Mouse (Mus musculus) stomach, postnatal 0 days (tissue): Measurements from ENCODE around the gene Npc2. TPM values are rescaled to one million over a fixed set of nuclear protein-coding genes. Genes with fewer than 3 reads are reported as not detected.

Source experiments
- ATAC-seq: fragments of 200-750 bp; cut with Nextera tagmentation; 2 replicates; pipeline ENCODE4 v1.8.0; 2017; ENCODE audit not compliant: low FRiP score, low TSS enrichment
- DNase-seq: peaks from one replicate; pipeline ENCODE4 v3.0.0-alpha.2; 2016; ENCODE audit warnings: low spot score
- H3K27ac ChIP-seq: fragments of 300-500 bp; sonication (generic); replicated peaks from 2 replicates; pipeline ENCODE4 v1.5.1; 2014; ENCODE audit warnings: mild to moderate bottlenecking, control low read depth
- H3K27me3 ChIP-seq: fragments of 300-500 bp; sonication (generic); 2 replicates; pipeline ENCODE4 v1.6.1; 2014; ENCODE audit warnings: low read length; ENCODE audit not compliant: control insufficient read depth, insufficient read depth
- H3K36me3 ChIP-seq: fragments of 300-500 bp; sonication (generic); 2 replicates; pipeline ENCODE4 v1.6.1; 2014; ENCODE audit warnings: low read length, mixed read lengths; ENCODE audit not compliant: control insufficient read depth, insufficient read depth
- H3K4me1 ChIP-seq: fragments of 300-500 bp; sonication (generic); replicated peaks from 2 replicates; pipeline ENCODE4 v1.6.1; 2014; ENCODE audit warnings: antibody characterized with exemption; ENCODE audit not compliant: control insufficient read depth, insufficient read depth
- H3K4me2 ChIP-seq: fragments of 300-500 bp; sonication (generic); replicated peaks from 2 replicates; pipeline ENCODE4 v1.6.1; 2014; ENCODE audit warnings: low read depth, mild to moderate bottlenecking, control low read depth, moderate library complexity
- H3K4me3 ChIP-seq: fragments of 300-500 bp; sonication (generic); 2 replicates; pipeline ENCODE4 v1.5.1; 2014; ENCODE audit warnings: low read depth, low read length, control low read depth
- H3K9ac ChIP-seq: fragments of 300-500 bp; sonication (generic); 2 replicates; pipeline ENCODE4 v1.6.1; 2014; ENCODE audit warnings: mild to moderate bottlenecking, low read length, control low read depth, mixed read lengths
- H3K9me3 ChIP-seq: fragments of 300-500 bp; sonication (generic); 2 replicates; pipeline ENCODE4 v1.6.1; 2016; ENCODE audit warnings: low read length; ENCODE audit not compliant: control insufficient read depth
- CTCF ChIP-seq: IDR thresholded peaks from 2 replicates; pipeline ENCODE4 v1.5.1; 2016; ENCODE audit warnings: antibody characterized with exemption, low read depth, mild to moderate bottlenecking, moderate library complexity
- EP300 ChIP-seq: optimal IDR thresholded peaks from 2 replicates; pipeline ENCODE3; 2016; ENCODE audit warnings: antibody characterized with exemption
- WGBS: fragments of 180-500 bp; shearing (Covaris S2); extraction: QIAGEN DNeasy Blood & Tissue Kit; methylation state at CpG from one replicate; pipeline ENCODE4 v1.1.7; 2014; 5-methylcytosine and 5-hydroxymethylcytosine counted together
- polyA plus RNA-seq: library from polyadenylated mRNA; unstranded; fragments of >200 nt; fragmentation: Nextera tagmentation; extraction: Ambion mirVana; gene quantifications from 2 replicates; pipeline ENCODE4 v1.2.1, GENCODE M21; 2015

The Npc2 gene
- polyA plus RNA-seq, 1 experiment from 2014 or later, result 49.0 TPM

DNA sequence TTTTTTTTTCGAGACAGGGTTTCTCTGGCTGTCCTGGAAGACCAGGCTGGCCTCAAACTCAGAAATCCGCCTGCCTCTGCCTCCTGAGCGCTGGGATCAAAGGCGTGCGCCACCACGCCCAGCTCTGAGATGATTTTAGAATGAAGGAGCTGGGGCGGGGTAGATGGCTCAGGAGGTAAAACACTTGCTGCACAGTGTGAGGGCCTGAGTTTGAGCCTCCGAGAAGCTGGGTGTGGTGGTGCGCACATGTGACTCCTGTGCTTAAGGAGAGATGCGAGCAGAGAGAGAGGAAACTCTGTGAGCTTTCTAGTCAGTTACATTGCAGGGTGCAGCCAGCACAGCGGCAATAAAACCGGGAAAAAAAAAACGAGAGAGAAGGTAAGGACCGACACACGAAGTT lies 7.4 kb downstream of the Npc2 start:
- TF ChIP-seq CTCF (no peak), EP300 (no peak)
- DNase-seq (no peak), ATAC-seq (no peak)
- Histone ChIP-seq H3K4me3 (no peak overlapping the region), H3K9me3 (no peaks in the 10 kb centered on the region), H3K36me3 (peaks cover 11% of the 10 kb centered on the region; the same call in 1 of the 2 replicates), H3K4me2 (no peak overlapping the region), H3K27ac (no peak overlapping the region), H3K27me3 (no peaks in the 10 kb centered on the region), H3K4me1 (no peaks in the 10 kb centered on the region; the same call in 1 of the 2 replicates), H3K9ac (no peak overlapping the region)
- 92% methylated on average over 15 of the region's 15 CpGs for WGBS

GRCm38 (mm10) chr12:84764756-84765155 lies 8.2 kb downstream of the Npc2 start:
- Histone ChIP-seq H3K4me1 (no peaks in the 10 kb centered on the region; the same call in 1 of the 2 replicates), H3K27me3 (no peaks in the 10 kb centered on the region), H3K9me3 (no peaks in the 10 kb centered on the region), H3K27ac (no peak overlapping the region), H3K4me3 (no peak overlapping the region), H3K9ac (no peak overlapping the region; the same call in 1 of the 2 replicates), H3K4me2 (no peak overlapping the region), H3K36me3 (peaks cover 11% of the 10 kb centered on the region; the same call in 1 of the 2 replicates)
- WGBS, result 80% methylated on average over 7 of the region's 7 CpGs
- ATAC-seq (no peak), DNase-seq (no peak)
- TF ChIP-seq CTCF, result no peak
- no peak for TF ChIP-seq EP300

DNA sequence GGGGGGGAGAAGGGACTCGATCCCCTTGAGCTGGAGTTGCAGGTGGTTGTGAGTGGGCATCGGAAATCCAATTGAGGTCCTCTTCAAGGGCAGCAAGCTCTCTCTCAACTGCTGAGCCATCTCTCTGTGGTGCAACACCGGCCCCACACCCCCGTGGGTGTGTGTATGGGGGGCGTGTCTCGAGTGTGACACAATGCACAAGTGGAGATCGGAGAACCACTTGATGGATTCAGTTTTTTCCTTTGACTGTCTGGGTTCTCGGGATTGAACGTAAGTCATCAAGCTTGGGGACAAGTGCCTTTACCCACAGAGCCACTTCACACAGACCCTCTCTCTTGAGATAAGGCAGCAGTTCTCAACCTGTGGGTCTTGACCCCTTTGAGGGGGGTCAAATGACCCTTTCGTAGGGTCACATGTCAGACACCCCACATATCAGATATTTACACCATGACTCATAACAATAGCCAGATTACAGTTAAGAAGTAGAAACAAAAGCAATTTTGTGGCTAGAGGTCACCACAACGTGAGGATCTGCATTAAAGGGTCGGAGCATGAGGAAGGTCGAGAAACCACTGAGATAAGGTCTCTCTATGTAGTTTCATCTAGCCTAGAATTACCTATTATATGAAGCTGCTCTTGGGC lies 9.3 kb downstream of the Npc2 start:
- DNase-seq (no peak), ATAC-seq (no peak)
- Histone ChIP-seq H3K27ac (no peak overlapping the region), H3K9me3 (no peaks in the 10 kb centered on the region), H3K9ac (no peak overlapping the region), H3K4me3 (no peak overlapping the region), H3K4me1 (no peaks in the 10 kb centered on the region; the same call in 1 of the 2 replicates), H3K4me2 (no peak overlapping the region), H3K27me3 (no peaks in the 10 kb centered on the region), H3K36me3 (peaks cover 11% of the 10 kb centered on the region; the same call in 1 of the 2 replicates)
- WGBS, result 79% methylated on average over 13 of the region's 13 CpGs
- TF ChIP-seq EP300 (no peak), CTCF (no peak)

GRCm38 (mm10) chr12:84762532-84762931 lies 10.4 kb downstream of the Npc2 start:
- 74% methylated on average over 5 of the region's 5 CpGs for WGBS
- H3K4me1 ChIP-seq, result no peaks in the 10 kb centered on the region; the same call in 1 of the 2 replicates
- no peak overlapping the region for H3K4me2 ChIP-seq
- DNase-seq (no peak), ATAC-seq (no peak)
- no peak overlapping the region for H3K27ac ChIP-seq
- H3K9me3 ChIP-seq, result no peaks in the 10 kb centered on the region
- no peaks in the 10 kb centered on the region for H3K27me3 ChIP-seq
- peaks cover 11% of the 10 kb centered on the region; the same call in 1 of the 2 replicates for H3K36me3 ChIP-seq
- TF ChIP-seq CTCF (no peak), EP300 (no peak)
- H3K4me3 ChIP-seq, result no peak overlapping the region
- H3K9ac ChIP-seq, result no peak overlapping the region

GRCm38 (mm10) chr12:84759063-84759462 lies 13.9 kb downstream of the Npc2 start:
- Histone ChIP-seq H3K36me3 (peaks cover 5% of the 10 kb centered on the region; the same call in 1 of the 2 replicates), H3K27me3 (no peaks in the 10 kb centered on the region), H3K27ac (no peak overlapping the region), H3K9ac (no peak overlapping the region), H3K9me3 (no peaks in the 10 kb centered on the region), H3K4me1 (no peaks in the 10 kb centered on the region), H3K4me2 (no peak overlapping the region), H3K4me3 (no peak overlapping the region)
- ATAC-seq (no peak), DNase-seq (no peak)
- TF ChIP-seq EP300 (no peak), CTCF (peak; percentile 63)
- 78% methylated on average over 2 of the region's 2 CpGs for WGBS

GRCm38 (mm10) chr12:84756016-84756415 lies 16.9 kb downstream of the Npc2 start:
- no peaks in the 10 kb centered on the region for H3K27me3 ChIP-seq
- ATAC-seq (no peak), DNase-seq (no peak)
- no peaks in the 10 kb centered on the region for H3K9me3 ChIP-seq
- no peak overlapping the region for H3K4me2 ChIP-seq
- no peak overlapping the region for H3K27ac ChIP-seq
- TF ChIP-seq EP300 (no peak), CTCF (no peak)
- no peaks in the 10 kb centered on the region for H3K4me1 ChIP-seq
- WGBS, result 88% methylated on average over 10 of the region's 10 CpGs
- no peak overlapping the region for H3K4me3 ChIP-seq
- no peaks in the 10 kb centered on the region; the same call in 1 of the 2 replicates for H3K36me3 ChIP-seq
- H3K9ac ChIP-seq, result no peak overlapping the region
